Mouse (Mus musculus) CH12F3 (cell line): ENCODE results near the gene Kndc1.

Experiments
- in situ Hi-C: fragments of 300-500 bp; cut with MboI; formaldehyde crosslinking; loops from 2 replicates; pipeline ENCODE4 v1.14.3; 2020; ENCODE audit warnings: low sequenced_read_pairs

The Kndc1 gene

GRCm38 (mm10) chr7:139946032-139946431 is 51.5 kb downstream of the Kndc1 start:
- in situ Hi-C loops, result no loop called here

- in situ Hi-C loops, result no loop called here
These were observed 55.4 kb downstream of the Kndc1 start for GRCm38 (mm10) chr7:139949893-139950282.

- in situ Hi-C loops, result no loop called here
These were observed 55.9 kb downstream of the Kndc1 start for GRCm38 (mm10) chr7:139950283-139950971.

GRCm38 (mm10) chr7:139951079-139951478 is 56.6 kb downstream of the Kndc1 start:
- in situ Hi-C loops, result no loop called here

- in situ Hi-C loops, result no loop called here
These were observed 57.6 kb downstream of the Kndc1 start for GRCm38 (mm10) chr7:139951991-139952633.

GRCm38 (mm10) chr7:139955505-139955904 is 61.0 kb downstream of the Kndc1 start:
- in situ Hi-C loops, result no loop called here

GRCm38 (mm10) chr7:139956658-139957057 is 62.2 kb downstream of the Kndc1 start:
- in situ Hi-C loops, result no loop called here

- in situ Hi-C loops, result no loop called here
These were observed 62.9 kb downstream of the Kndc1 start for GRCm38 (mm10) chr7:139957437-139957836.

GRCm38 (mm10) chr7:139957958-139958357 is 63.5 kb downstream of the Kndc1 start:
- in situ Hi-C loops, result no loop called here

- in situ Hi-C loops, result no loop called here
These were observed 66.6 kb downstream of the Kndc1 start for GRCm38 (mm10) chr7:139961141-139961540.

GRCm38 (mm10) chr7:139963814-139964213 is 69.3 kb downstream of the Kndc1 start:
- in situ Hi-C loops, result no loop called here

- in situ Hi-C loops, result no loop called here
These were observed 72.7 kb downstream of the Kndc1 start for GRCm38 (mm10) chr7:139967175-139967574.

GRCm38 (mm10) chr7:139968428-139968827 is 73.9 kb downstream of the Kndc1 start:
- in situ Hi-C loops, result no loop called here

GRCm38 (mm10) chr7:139969348-139970130 is 75.0 kb downstream of the Kndc1 start:
- in situ Hi-C loops, result no loop called here

GRCm38 (mm10) chr7:139970216-139970919 is 75.9 kb downstream of the Kndc1 start:
- in situ Hi-C loops, result no loop called here

GRCm38 (mm10) chr7:139970979-139971378 is 76.5 kb downstream of the Kndc1 start:
- in situ Hi-C loops, result no loop called here

- in situ Hi-C loops, result no loop called here
These were observed 76.9 kb downstream of the Kndc1 start for GRCm38 (mm10) chr7:139971436-139971835.

- in situ Hi-C loops, result no loop called here
These were observed 78.4 kb downstream of the Kndc1 start for GRCm38 (mm10) chr7:139972923-139973331.

- in situ Hi-C loops, result no loop called here
These were observed 79.8 kb downstream of the Kndc1 start for GRCm38 (mm10) chr7:139974307-139974706.

- in situ Hi-C loops, result no loop called here
These were observed 81.0 kb downstream of the Kndc1 start for GRCm38 (mm10) chr7:139975471-139975870.

- in situ Hi-C loops, result no loop called here
These were observed 83.9 kb downstream of the Kndc1 start, which contains the start of gene 6430531B16Rik for GRCm38 (mm10) chr7:139978278-139978892. Gene 6430531B16Rik (minus strand): TSS chr7:139978755.
